Mouse (Mus musculus) left cerebral cortex, adult 11 months (tissue): Measurements from ENCODE around the gene Slc8a3.

Experiments used
- DNase-seq: peaks from one replicate; pipeline ENCODE4 v3.0.0; 2022; ENCODE audit warnings: low spot score

Gene Slc8a3

DNA sequence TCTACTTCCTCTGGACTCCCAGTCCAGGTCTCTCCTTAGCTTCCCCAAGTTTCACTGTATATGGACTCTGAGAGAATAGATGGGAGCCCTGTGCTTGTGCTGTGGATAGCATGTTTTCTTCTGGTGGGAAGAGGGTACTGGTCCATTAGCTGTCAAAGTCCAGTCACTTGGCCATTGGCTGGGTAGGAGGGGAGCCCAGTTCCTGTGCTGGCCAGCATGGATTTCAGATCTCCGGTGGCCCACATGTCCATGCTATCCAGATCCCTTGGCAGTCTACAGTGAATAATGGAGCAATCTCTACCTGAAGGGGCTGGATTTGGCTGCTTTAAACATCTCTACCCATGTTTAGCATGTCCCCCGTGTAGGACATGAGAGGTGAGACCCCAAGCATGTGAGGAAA lies 148.0 kb downstream of the Slc8a3 start:
- no peak for DNase-seq

DNA sequence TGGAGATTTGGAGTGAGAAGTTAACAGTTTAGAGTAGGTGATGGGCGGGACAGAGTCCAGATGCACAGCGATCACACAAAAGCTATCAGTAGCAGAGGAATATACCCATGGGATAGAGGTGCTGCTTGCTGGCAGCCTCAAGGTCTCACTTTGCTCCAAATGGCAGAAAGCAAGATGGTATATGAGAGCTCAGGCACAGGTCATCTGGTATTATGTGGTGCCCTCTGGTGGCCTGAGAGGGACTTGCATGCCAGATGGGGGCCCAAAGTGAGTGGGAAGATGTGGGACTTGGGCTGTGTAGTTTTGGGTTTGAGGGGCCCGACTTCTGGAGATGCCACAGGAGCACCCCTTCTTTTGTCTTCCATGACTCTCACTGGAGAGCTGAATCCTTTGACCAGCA lies 150.9 kb downstream of the Slc8a3 start:
- DNase-seq: no peak

DNA sequence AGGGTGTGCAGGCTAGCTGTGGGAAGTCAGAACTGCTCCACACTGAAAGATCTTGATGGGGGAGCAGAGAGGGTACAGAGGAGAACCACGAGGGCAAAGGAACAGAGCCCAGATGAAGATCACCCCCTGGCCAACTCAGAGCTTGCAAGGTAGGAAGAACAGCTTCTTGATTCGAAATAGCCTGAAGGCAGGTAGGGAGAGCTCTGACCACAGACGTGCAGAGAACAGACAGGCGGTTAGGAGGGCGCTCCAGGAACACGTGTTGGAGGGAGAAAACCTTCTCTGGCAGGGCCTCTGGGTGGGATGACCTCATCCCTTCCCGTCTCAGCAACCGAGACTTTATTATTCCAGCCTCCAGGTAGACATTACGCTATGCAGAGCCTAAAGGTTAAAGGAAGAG lies 157.7 kb downstream of the Slc8a3 start:
- DNase-seq: no peak

DNA sequence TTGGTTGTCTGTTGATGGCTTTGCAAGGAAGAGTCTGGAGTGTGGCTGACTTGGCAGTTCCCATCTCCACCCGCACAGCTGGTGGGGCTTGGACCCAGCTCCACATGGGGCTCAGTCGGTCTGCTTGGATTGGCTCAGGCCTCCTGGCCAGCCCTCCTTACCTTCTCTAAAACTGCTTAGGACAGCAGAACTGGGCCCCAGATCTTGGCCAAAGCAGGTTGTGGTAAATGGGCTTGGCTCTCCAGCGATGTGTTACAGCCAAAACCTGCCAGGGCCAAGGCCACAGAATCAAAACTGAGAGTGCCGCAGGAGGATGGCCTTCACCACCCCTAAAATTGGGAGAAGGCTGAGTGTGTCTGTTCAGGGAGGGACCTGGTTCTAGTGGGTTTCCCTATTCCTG lies 159.1 kb downstream of the Slc8a3 start:
- DNase-seq: no peak

DNA sequence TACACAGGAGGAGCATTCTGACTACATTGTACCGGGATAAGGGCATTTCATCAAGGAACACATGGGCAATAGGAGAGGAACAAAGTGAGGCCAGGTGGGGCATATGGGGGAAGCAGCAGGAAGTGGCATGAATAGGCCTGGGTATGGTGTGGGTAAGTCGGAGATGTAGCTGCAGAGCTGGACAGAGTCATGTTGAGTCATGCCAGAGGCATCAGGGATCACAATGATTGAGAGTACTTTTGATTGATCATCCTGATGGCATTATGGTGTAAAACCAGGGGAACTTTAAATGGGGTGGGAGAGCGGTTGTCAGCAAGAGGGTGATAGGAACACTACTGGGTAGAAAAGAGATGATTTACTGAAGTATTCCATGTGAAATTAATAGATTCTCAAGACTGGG lies 160.0 kb downstream of the Slc8a3 start:
- DNase-seq: no peak

DNA sequence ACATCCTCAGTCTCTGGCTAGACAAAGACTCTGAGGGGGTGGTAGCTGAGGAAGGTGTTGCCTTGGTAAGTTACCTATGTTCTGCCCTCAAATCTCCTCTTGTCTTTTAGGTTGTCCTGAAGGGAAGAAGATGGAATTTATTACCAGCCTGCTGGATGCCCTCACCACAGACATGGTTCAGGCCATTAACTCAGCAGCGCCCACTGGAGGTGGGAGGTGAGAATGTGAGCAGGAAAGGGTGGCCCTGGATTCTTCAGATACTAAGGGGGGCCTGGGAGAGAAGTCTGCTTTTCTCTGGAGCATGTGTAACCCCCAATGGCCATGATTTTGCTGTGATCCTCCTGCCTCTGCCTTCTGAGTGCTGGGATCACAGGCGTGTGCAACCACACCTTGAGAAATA lies 162.9 kb downstream of the Slc8a3 start:
- DNase-seq: no peak

DNA sequence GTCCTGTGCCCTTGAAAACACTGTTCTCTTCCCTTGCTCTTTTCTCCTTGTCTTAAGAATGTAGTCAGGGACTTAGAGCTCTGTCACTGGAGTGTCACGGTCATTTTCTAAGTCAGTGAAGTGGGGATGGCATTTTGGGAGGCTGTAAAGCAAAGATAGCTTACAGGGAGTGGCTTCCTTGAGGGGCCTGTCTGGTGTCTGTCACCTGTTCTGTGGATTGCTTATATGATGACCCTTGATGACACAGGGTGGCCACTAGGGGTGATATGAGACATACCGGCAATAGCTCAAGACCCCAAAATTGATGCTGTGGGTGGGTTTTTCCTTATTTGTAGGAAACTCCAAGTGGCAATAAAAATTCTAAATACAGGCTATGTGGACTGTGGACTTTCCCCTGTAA lies 164.5 kb downstream of the Slc8a3 start:
- DNase-seq: no peak

DNA sequence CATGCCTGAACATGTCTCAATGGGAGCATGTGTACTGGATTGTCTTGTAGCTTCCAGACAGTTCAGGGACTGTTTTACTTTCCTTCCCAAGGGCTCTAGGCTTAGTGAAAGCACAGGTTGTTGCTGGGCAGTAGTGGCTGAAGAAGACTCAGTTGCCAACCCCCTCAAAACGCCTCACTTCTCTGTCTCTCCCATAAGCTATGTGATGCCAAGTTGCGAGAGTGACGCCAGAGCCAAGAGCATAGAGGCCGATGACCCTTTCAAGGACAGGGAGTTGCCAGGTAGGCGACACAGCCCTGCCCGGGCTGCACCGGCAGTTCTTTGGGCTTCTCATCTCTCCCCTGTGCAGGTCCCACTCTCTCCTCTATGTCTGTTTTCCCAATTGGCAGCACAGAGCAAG lies 164.9 kb downstream of the Slc8a3 start:
- DNase-seq: no peak

DNA sequence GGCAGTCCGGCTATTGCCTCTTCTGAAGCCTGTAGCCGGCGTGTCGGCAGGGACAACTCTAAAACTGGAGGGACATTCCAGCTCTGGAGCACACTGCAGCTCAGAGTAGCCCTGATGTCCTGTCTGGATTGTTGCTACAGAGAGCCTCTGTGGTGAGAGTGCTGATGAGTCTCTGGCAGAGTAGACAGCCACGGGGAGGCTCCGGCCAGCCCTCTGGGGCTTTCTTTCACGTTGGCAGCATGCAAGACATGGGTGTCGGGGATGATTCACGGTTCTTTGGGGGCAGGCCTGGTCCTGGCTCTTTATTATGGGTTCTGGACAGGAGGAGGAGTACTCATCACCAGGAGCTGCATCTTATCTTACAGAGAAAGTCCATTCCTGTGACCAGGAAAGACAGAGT lies 165.8 kb downstream of the Slc8a3 start:
- DNase-seq: no peak

DNA sequence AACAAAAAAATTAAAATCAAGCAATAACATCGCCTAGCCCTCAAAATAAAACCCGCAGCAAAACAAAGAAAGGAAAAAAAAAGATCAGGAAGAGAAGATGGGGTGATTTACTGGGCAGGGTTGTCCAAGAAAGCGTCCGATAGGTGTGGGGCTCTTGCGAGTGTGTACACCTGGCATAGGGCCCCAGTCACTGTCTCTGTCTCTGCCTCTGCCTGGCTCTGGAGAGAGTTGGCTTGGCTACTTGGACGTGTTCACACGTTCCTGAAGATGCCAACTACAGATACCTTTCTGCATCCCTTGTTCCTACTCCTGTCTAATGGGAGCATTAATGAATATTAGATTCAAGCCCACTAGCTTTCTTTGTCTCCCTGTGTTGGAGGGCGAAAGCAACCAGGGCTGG lies 166.4 kb downstream of the Slc8a3 start:
- no peak for DNase-seq

DNA sequence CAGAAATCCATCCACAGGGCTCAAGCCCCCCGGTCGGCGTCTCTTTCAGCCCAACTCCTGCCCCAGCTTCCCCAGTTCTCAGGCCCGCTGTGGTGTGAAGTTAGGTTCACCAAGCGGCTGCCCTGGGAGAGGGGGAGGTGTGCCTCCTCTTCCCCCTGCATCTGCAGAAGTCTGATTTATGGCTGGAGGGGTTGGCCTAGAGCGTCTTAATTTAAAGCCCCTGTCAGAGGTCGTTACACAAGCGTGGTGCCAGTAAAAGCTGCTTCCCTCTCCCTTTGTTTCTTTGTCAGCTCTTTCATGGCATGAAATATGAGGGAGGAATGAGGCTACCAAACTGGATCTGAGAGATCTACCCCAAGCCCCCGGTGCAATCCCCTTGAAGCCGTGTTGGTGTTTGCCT lies 166.9 kb downstream of the Slc8a3 start:
- no peak for DNase-seq

DNA sequence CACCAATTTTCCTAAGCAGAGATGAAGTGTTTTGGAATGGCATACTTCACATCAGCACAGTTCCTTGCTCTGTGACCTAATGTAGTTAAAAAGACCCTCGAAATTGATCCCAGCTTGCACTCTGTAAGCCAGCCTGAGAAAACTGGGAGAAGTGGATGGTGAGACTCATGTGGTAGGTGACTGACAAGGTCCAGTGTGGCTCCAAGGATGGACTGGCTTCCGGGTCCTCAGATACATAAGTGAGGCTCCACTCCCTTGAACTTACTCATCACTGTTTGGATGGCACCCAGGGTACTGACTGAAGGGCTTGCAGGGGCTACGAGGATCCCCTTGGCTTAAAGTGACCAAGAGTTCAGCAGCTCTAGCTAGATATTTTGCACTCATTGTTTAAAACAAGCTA lies 169.4 kb downstream of the Slc8a3 start:
- DNase-seq: no peak

DNA sequence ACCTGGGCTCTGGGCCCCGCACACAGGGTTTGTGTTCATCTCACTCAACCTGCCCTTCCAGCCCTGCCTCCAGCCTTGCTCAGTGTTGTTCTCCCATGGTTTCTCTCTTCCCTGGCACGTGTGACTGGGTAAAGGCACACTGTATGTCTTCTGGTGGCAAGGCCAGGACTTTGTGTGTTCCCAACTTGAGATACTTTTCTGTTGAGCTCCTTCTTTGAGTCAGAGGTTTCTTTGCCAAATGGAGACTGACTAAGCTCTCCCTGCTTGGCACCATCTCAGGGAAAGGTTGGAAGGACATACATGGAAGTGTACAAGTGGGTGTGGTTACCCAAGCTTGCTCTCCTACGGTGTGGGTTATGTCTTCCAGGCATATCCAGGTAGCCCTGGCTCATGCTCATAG lies 169.8 kb downstream of the Slc8a3 start:
- DNase-seq: no peak

DNA sequence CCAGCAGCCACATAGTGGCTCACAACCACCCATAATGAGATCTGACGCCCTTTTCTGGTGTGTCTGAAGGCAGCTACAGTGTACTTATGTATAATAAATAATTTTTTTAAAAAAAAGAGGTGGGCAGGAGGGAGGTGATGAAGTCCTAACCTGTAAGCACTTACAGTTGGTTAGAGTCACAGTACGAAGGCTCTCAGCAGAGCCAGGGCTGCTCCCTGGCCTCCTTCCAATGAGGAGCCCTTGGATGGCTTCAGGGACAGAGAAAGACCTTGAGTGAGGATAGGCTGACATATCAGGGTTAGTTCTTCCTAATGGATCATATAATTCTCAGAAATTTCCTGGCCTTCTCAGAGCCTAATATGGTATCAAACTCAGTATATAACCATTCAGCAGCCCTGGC lies 171.7 kb downstream of the Slc8a3 start:
- DNase-seq: no peak

DNA sequence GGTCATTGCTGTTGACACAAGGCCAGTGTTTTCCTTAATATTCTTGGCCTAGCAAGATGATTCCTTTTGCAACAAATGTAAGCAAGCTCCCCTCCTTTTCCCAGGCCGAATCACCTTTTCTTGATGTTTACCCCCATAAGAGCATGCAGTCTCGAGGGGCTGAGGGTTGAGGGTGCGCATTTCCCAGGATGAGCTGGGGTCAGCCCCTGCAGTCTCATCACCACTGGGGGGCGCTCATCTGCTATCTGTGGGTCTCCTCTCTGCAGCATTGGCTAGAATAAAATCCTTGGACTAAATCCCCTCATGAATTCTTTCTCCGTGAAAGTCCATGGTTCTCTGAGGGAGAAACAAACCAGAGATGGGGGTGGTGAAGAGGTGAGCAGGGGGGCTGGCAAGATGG lies 172.1 kb downstream of the Slc8a3 start:
- no peak for DNase-seq

DNA sequence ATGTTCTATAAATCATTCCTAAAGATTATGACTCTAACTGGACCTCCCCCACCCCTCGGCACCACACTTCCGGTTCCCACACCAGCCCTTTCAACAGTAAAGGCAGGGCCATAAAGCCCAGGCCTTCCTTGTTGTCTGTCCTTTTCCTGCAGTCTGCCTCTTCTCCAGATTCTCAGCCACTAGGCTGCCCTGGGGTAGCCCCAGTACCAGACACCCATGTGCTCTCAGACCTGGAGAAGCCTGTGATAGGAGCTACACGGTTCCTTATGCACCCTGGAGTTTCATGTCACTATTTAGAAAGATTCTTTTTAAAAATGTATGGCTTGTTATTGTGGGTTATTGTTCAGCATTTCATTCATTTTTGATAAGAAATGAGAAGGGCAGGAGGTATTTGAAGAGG lies 172.6 kb downstream of the Slc8a3 start:
- DNase-seq: no peak

DNA sequence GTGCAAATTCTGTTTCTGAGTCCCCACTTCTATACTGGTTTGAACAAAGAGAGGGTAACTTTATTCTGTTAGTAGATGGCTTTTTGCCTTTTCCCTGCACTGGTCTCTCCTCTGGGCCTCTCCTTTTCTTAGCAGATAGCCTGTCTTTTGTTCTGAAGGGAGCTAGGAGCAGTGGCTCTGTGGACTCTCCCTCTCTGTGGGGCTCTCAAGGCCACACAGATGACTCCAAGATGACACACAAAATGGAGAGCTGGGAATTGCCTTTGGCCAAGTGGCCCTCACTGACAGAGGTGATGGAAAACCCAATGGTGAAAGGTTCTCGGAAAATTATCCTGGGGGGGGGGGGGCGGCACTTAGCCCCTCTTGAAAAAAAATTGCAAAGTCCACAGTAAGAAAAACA lies 173.0 kb downstream of the Slc8a3 start:
- no peak for DNase-seq

DNA sequence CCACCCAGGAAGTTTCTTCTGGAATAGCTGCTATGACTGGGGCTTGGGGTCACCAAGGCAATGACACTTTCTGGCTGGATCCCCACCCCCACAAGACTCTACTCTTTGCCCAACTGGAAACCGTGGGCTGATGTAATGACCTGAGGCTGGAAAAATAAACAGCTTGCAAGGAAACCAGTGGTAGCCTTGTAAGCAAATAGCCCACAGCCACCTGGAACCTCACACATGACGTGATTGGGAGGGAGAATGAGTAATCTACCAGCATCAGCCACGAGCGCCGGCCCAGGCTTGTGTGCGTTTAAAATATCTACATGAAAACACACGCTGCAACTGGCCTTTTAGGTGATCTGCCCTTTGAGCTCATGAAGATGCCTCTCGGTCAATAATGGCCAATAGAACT lies 176.1 kb downstream of the Slc8a3 start:
- DNase-seq: no peak

DNA sequence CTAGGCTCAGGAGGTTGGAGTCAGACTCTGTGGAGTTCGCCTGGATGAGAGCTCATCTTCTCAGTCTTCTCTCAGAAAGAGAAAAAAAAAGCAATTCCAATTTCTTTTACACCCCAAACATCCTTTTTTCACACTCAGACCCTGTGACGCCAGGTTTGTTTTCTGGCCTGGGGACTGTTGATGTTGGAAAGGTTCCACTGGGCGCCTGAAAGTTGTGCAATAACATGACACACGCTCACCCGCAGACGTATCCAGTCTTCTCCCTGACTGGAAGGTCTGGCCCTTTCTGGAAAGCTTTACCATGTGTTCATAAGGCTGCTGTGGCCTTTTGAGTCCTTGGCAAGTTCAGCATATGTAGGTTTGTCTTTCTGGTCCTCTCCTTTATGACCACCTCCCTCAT lies 177.3 kb downstream of the Slc8a3 start:
- DNase-seq: no peak

DNA sequence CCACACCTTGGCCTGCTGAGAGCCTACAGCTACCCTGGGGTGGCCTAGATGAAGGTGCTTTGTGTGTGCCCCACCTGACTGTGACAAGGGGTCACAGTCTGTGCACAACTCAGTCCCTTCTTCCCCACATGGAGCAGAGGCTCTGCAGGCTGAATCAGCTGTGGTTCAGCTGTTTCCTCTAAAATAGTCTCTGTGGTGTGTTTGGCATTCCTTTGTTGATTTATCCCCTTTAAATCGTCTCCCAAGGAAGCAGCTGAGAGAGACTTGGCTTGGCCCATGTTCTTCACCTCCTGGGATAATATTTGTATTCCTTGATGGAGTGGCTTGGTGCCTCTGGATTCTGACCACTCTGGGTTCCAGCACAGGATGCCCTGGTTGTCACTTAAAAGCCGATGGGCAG lies 180.9 kb downstream of the Slc8a3 start:
- DNase-seq: no peak

DNA sequence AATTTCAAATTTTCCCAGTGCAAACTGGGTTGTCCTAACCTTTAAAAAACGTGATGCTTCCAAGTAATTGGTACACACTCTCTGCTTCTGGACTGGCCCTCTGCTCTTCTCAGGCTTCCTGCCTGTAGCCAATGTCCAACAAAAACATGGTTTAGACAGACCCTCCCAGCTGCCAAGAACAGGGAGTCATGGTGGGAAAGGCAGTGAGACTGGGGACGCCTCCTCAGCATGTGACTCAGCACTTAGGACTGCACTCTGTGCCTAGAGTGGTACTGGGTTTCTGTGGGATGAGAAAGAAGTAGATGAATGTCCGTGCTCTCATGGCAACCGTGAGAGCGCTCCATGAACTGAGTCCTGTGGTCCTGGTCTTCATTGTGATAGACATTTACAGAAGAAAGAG lies 182.1 kb downstream of the Slc8a3 start:
- DNase-seq: no peak

DNA sequence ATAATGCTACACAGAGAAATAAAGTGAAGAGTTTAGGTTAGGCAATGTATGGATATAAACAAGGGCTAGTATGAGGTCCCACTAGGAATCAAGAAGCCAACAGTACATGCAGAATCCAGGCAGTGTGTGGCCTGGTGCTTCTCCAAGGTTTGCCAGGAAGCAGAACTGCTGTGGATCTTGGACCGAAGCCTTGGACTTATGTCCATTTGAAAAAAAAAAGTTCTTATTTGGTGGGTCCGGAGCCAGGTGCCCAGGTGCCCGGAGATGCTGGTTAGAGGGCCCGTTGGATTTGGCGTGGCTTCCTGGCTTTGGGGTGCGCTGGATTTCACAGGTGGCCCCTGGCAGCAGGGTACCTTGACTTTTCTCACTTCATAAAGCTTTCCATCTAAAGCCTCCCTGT lies 185.0 kb downstream of the Slc8a3 start:
- no peak for DNase-seq
